Mouse (Mus musculus) cerebellum, adult 2 months (tissue): Measurements from ENCODE around the gene Ssxb8. TPM values are rescaled to one million over a fixed set of nuclear protein-coding genes. Genes with fewer than 3 reads are reported as not detected.
"Not testable (repeated sequence)": the region's sequence is repeated elsewhere in the genome, so short reads cannot be mapped to it uniquely, and the experiment has no call there.

Experiments
- DNase-seq, 2 experiments: peaks; one replicate each; pipeline ENCODE4 v3.0.0; 2021
- H3K27ac ChIP-seq: fragments of 200-500 bp; 2 replicates; pipeline ENCODE4 v1.5.1; 2012; ENCODE audit warnings: low read length, control low read depth, inconsistent platforms; ENCODE audit not compliant: insufficient read depth
- H3K27me3 ChIP-seq: fragments of 200-500 bp; 2 replicates; pipeline ENCODE4 v1.6.1; 2012; ENCODE audit warnings: inconsistent platforms, mild to moderate bottlenecking, low read length, moderate library complexity; ENCODE audit not compliant: control insufficient read depth, insufficient read depth
- H3K4me1 ChIP-seq: fragments of 200-500 bp; 2 replicates; pipeline ENCODE4 v1.6.1; 2011; ENCODE audit warnings: low read length; ENCODE audit not compliant: control insufficient read depth, insufficient read depth
- H3K4me3 ChIP-seq: fragments of 200-500 bp; replicated peaks from 2 replicates; pipeline ENCODE3; 2011; ENCODE audit warnings: mild to moderate bottlenecking, low read depth, low read length, control low read depth; ENCODE audit not compliant: insufficient read depth
- CTCF ChIP-seq: fragments of 200-500 bp; IDR thresholded peaks from 2 replicates; pipeline ENCODE4 v1.5.1; 2011; ENCODE audit warnings: low read depth, mild to moderate bottlenecking, control low read depth, low read length, moderate library complexity, borderline replicate concordance; ENCODE audit not compliant: insufficient read depth
- POLR2A ChIP-seq: fragments of 200-500 bp; IDR thresholded peaks from 2 replicates; pipeline ENCODE4 v1.6.1; 2011; ENCODE audit warnings: low read length, control low read depth, borderline replicate concordance; ENCODE audit not compliant: insufficient read depth
- WGBS: fragments of 180-500 bp; shearing (Covaris S2); methylation state at CpG from one replicate; pipeline ENCODE4 v1.1.7; 2018; 5-methylcytosine and 5-hydroxymethylcytosine counted together
- polyA plus RNA-seq: library from polyadenylated mRNA; depleted of rRNA; stranded (reverse); fragments of >200 nt; gene quantifications from 2 replicates; pipeline ENCODE4 v1.2.3, GENCODE M21; 2012; rRNA removed

Ssxb8 gene
- polyA plus RNA-seq: not detected in 2 replicates

GRCm38 (mm10) chrX:8690744-8691143 lies at the start of gene Ssxb8:
Gene Ssxb8 (minus strand): TSS chrX:8690844.
- WGBS: 29% methylated on average over 1 of the region's 1 CpGs
- DNase-seq, H3K27me3 ChIP-seq, H3K27ac ChIP-seq, H3K4me3 ChIP-seq, H3K4me1 ChIP-seq: not testable (repeated sequence)

GRCm38 (mm10) chrX:8732907-8733306 lies 42.3 kb upstream of the Ssxb8 start:
- no peak overlapping the region for H3K4me3 ChIP-seq
- H3K27ac ChIP-seq: no peak overlapping the region
- 44% methylated on average over 5 of the region's 5 CpGs for WGBS
- H3K4me1 ChIP-seq: no peaks in the 10 kb centered on the region
- TF ChIP-seq POLR2A (no peak), CTCF (no peak)
- H3K27me3 ChIP-seq: no peaks in the 10 kb centered on the region
- DNase-seq: peak; percentile 0 to 5

- no peak for TF ChIP-seq CTCF
- no peak for TF ChIP-seq POLR2A
These were observed 27.6 kb downstream of the Ssxb8 start for GRCm38 (mm10) chrX:8663085-8663484.

More at GRCm38 (mm10) chrX:8663085-8663484, 27.6 kb downstream of the Ssxb8 start:
- H3K4me1 ChIP-seq: no peaks in the 10 kb centered on the region
- no peak overlapping the region for H3K4me3 ChIP-seq
- 77% methylated on average over 4 of the region's 4 CpGs for WGBS
- H3K27ac ChIP-seq: no peak overlapping the region
- DNase-seq: no peak
- H3K27me3 ChIP-seq: no peaks in the 10 kb centered on the region

Other genes starting within 250 kb of the Ssxb8 start
- gene Ssxb2, start 229.1 kb downstream of the Ssxb8 start, polyA plus RNA-seq: not detected in 2 replicates
- gene Gm14459, start 165.9 kb downstream of the Ssxb8 start, polyA plus RNA-seq: not detected in 2 replicates
- gene Ssxb6, start 142.6 kb downstream of the Ssxb8 start, polyA plus RNA-seq: not detected in 2 replicates
- not detected in 2 replicates for gene Ssxb3, start 99.0 kb downstream of the Ssxb8 start, polyA plus RNA-seq
- not detected in 2 replicates for gene Ssx9, start 57.6 kb upstream of the Ssxb8 start, polyA plus RNA-seq
- not detected in 2 replicates for gene Ssxb5, start 112.8 kb upstream of the Ssxb8 start, polyA plus RNA-seq
- not detected in 2 replicates for gene Gm6592, start 153.2 kb upstream of the Ssxb8 start, polyA plus RNA-seq
- gene Gm5751, start 183.4 kb upstream of the Ssxb8 start, polyA plus RNA-seq: 0.57 TPM in 1 of 2 replicates, not detected in the other
- 37.2 and 41.3 TPM in 2 replicates for gene B630019K06Rik, start 201.5 kb upstream of the Ssxb8 start, polyA plus RNA-seq